Mouse (Mus musculus) kidney, adult 2 months (tissue): ENCODE results near the gene Grk5. TPM values are rescaled to one million over a fixed set of nuclear protein-coding genes. Genes with fewer than 3 reads are reported as not detected.

ENCODE experiments used
- DNase-seq: peaks from one replicate; pipeline ENCODE4 v3.0.0; 2021
- H3K27ac ChIP-seq: fragments of 200-500 bp; 2 replicates; pipeline ENCODE4 v1.5.1; 2012; ENCODE audit warnings: low read depth, low read length, control low read depth, inconsistent platforms; ENCODE audit not compliant: insufficient read depth
- H3K27me3 ChIP-seq: fragments of 200-500 bp; replicated peaks from 2 replicates; pipeline ENCODE4 v1.6.1; 2012; ENCODE audit warnings: mild to moderate bottlenecking, moderate library complexity, low read length, inconsistent platforms; ENCODE audit not compliant: control insufficient read depth, insufficient read depth
- H3K36me3 ChIP-seq: fragments of 200-500 bp; 2 replicates; pipeline ENCODE4 v1.6.1; 2012; ENCODE audit warnings: mild to moderate bottlenecking, moderate library complexity, low read length, inconsistent platforms; ENCODE audit not compliant: control insufficient read depth, insufficient read depth
- H3K4me1 ChIP-seq: fragments of 200-500 bp; 2 replicates; pipeline ENCODE4 v1.6.1; 2011; ENCODE audit warnings: low read length; ENCODE audit not compliant: control insufficient read depth, insufficient read depth
- H3K4me3 ChIP-seq: fragments of 200-500 bp; 2 replicates; pipeline ENCODE4 v1.5.1; 2011; ENCODE audit warnings: mild to moderate bottlenecking, low read depth, low read length, control low read depth; ENCODE audit not compliant: insufficient read depth
- CTCF ChIP-seq: fragments of 200-500 bp; conservative IDR thresholded peaks from 2 replicates; pipeline ENCODE4 v1.5.1; 2011; ENCODE audit warnings: low read depth, mild to moderate bottlenecking, control low read depth, low read length, moderate library complexity, mixed read lengths; ENCODE audit not compliant: insufficient read depth, insufficient read length
- POLR2A ChIP-seq: fragments of 200-500 bp; IDR thresholded peaks from one replicate; pipeline ENCODE4 v1.6.1; 2011; ENCODE audit warnings: low read depth, low read length, control low read depth
- WGBS: fragments of 180-500 bp; shearing (Covaris S2); methylation state at CpG from one replicate; pipeline ENCODE4 v1.1.7; 2018; 5-methylcytosine and 5-hydroxymethylcytosine counted together
- polyA plus RNA-seq: library from polyadenylated mRNA; depleted of rRNA; stranded (reverse); fragments of >200 nt; gene quantifications from 2 replicates; pipeline ENCODE4 v1.2.3, GENCODE M21; 2012

Grk5 gene
- polyA plus RNA-seq, 1 experiment, result 2.8 TPM

DNA sequence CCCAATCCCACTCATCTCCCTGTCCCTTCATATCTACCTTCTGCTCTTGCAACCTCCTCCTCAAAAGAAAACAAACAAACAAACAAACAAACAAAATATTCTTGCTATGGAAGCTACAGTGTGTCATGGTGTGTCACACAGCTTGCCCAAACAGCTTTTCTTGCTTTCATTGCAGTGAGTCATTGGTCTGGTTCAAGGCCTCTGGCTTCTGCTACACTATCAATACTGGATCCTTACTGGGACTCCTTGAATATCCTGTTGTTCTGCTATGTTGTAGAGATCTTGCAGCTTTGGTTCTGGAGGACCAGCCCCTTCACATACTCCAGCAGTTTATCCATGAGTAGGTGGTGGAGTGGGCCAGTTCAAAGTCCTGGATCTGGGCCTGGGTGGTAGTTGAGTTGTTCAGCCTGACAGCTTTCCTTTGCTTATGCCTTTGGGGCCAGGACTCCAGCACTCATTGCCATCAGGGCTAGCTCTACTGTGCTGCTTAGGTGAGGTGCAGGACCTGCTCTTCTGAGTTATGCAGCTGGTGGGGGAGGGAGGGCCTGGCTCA lies 66.7 kb downstream of the Grk5 start:
- no peak overlapping the region for H3K4me3 ChIP-seq
- no peaks in the 10 kb centered on the region for H3K36me3 ChIP-seq

DNA sequence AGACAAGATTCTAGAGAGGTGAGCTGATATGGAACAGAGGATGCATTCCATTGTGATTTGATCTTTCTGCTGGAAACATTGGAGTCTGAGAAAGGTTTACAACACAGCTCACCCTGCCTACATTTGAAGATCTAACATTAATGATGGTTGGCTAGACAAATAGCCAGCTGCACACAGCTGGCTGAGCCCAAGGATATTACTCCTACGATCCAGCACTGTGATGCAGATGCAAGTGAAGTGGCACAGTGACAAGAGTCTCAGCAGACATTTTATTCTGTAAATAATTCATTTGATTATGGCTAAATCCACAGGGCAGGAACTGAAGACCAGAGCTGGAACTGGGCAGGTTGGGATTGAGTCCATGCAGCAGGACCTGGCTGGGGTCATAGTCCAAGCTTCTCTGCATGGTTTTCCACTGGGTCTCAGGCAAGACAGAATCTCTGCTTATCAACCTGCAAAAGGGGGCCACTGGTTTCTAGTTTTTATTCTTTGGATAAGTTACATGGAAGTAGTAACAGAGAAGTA lies 70.2 kb downstream of the Grk5 start:
- 0 out of 2 replicates have a peak, but pooled peaks cover 5% of the 10 kb centered on the region for H3K4me1 ChIP-seq
- TF ChIP-seq POLR2A (no peak), CTCF (no peak)
- H3K4me3 ChIP-seq, result no peak overlapping the region
- no peaks in the 10 kb centered on the region for H3K36me3 ChIP-seq
- peak; percentile 41 for DNase-seq
- no peaks in the 10 kb centered on the region for H3K27me3 ChIP-seq
- 44% methylated on average over 1 of the region's 1 CpGs for WGBS
- peak overlapping the region; percentile 29; the same call in 1 of the 2 replicates for H3K27ac ChIP-seq

More for the DNA sequence above, 66.7 kb downstream of the Grk5 start:
- Histone ChIP-seq H3K27me3 (no peaks in the 10 kb centered on the region), H3K27ac (no peak overlapping the region), H3K4me1 (0 out of 2 replicates have a peak, but pooled peaks cover 3% of the 10 kb centered on the region)
- TF ChIP-seq CTCF (no peak), POLR2A (no peak)
- DNase-seq, result no peak

GRCm38 (mm10) chr19:60962358-60963061 lies 73.0 kb downstream of the Grk5 start:
- WGBS, result 72% methylated on average over 7 of the region's 7 CpGs
- peak; percentile 14 for DNase-seq
- no peaks in the 10 kb centered on the region for H3K36me3 ChIP-seq
- no peak overlapping the region for H3K4me3 ChIP-seq
- TF ChIP-seq POLR2A (no peak), CTCF (no peak)
- no peak overlapping the region for H3K27ac ChIP-seq
- H3K4me1 ChIP-seq, result 0 out of 2 replicates have a peak, but pooled peaks cover 5% of the 10 kb centered on the region
- no peaks in the 10 kb centered on the region for H3K27me3 ChIP-seq

- no peak overlapping the region for H3K4me3 ChIP-seq
- no peak for TF ChIP-seq POLR2A
- TF ChIP-seq CTCF, result no peak
- H3K36me3 ChIP-seq, result no peaks in the 10 kb centered on the region
- DNase-seq, result no peak
- no peak overlapping the region for H3K27ac ChIP-seq
- H3K27me3 ChIP-seq, result no peaks in the 10 kb centered on the region
- 80% methylated on average over 1 of the region's 1 CpGs for WGBS
- H3K4me1 ChIP-seq, result peaks cover 2% of the 10 kb centered on the region; the same call in 1 of the 2 replicates
These were observed 78.4 kb downstream of the Grk5 start for GRCm38 (mm10) chr19:60967909-60968308.

- H3K4me1 ChIP-seq, result no peaks in the 10 kb centered on the region; the same call in 1 of the 2 replicates
- TF ChIP-seq CTCF, result no peak
- TF ChIP-seq POLR2A, result no peak
- 66% methylated on average over 3 of the region's 3 CpGs for WGBS
- no peaks in the 10 kb centered on the region for H3K27me3 ChIP-seq
- H3K27ac ChIP-seq, result peak overlapping the region; percentile 31; the same call in 1 of the 2 replicates
- DNase-seq, result peak; percentile 23
- no peaks in the 10 kb centered on the region for H3K36me3 ChIP-seq
- H3K4me3 ChIP-seq, result no peak overlapping the region
These were observed 80.9 kb downstream of the Grk5 start for GRCm38 (mm10) chr19:60970406-60970805.

DNA sequence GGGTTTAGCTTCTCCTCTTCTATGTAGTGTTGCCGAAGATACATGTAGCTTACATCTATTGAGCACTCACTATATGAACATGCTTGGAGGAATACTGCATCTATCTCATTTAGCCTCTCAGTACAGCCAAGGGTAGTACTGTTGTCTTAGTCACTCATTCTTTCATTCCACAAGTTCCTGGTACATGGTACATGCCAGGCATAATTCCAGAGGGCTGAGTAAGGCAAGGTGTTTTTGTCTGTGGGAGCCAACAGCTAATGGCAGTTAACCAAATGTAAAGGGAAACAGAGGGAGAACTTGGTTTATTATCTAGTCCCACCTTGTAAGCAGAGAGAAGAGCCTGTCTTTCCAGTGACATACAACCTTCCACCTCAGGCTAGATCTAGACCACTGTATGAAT lies 82.0 kb downstream of the Grk5 start:
- no peak for TF ChIP-seq CTCF

DNA sequence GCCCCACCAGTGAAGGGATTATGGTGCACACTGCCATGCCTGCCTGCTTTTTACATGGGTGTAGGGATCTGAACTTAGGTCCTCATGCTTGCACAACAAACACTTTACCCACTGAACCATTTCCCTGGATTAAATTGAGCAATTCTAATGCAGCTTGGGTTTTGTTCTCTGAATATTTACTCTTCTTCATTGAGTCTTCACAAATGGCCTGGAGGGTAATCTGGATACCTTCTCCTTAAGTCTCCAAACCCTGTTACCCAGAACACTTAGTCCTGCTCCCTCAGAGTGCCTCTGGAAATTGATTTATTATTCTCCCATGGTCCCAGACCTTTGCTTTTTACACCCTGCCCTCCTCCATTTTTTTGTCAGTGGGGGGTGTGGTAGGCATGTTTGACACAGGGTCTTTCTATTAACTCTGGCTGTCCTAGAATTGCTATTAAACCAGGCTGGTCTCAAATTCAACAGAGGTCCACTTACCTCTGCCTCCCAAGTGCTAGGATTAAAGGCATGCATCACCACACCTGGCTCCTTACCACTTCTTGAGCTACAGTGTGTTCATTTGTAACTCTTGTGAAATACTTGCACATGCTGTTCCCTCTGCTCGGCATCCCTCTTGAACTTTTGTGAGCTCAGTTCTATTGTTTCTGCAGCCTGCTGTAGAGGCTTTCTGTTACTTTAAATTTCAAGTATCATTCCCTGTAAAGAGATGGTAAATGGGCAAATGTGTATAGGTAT lies 82.9 kb downstream of the Grk5 start:
- no peak for TF ChIP-seq CTCF
- no peak for TF ChIP-seq POLR2A
- Histone ChIP-seq H3K27ac (no peak overlapping the region), H3K4me1 (no peaks in the 10 kb centered on the region; the same call in 1 of the 2 replicates), H3K4me3 (no peak overlapping the region), H3K27me3 (no peaks in the 10 kb centered on the region), H3K36me3 (no peaks in the 10 kb centered on the region)
- DNase-seq, result no peak
- 78% methylated on average over 1 of the region's 1 CpGs for WGBS

More for the DNA sequence above, 82.0 kb downstream of the Grk5 start:
- Histone ChIP-seq H3K36me3 (no peaks in the 10 kb centered on the region), H3K27me3 (no peaks in the 10 kb centered on the region), H3K4me1 (no peaks in the 10 kb centered on the region; the same call in 1 of the 2 replicates), H3K27ac (no peak overlapping the region), H3K4me3 (no peak overlapping the region)
- WGBS, result 91% methylated on average over 1 of the region's 1 CpGs
- no peak for DNase-seq
